Comparison of ENCODE assay signal across 8 mouse cellular contexts in genomic region chr6:90763959-90764591, GRCm38 (mm10).
DNase-seq lines count a peak whose midpoint lies in the region; ATAC-seq lines count a peak whose summit lies in the region.

No protein-coding gene starts in this region.

- 31% methylated on average over 18 of the region's 18 CpGs for WGBS in embryonic facial prominence, embryonic 14.5 days
- 29% methylated on average over 18 of the region's 18 CpGs for WGBS in heart, embryonic 12.5 days
- WGBS in kidney, embryonic 14.5 days, result 33% methylated on average over 18 of the region's 18 CpGs
- WGBS in liver, embryonic 12.5 days (ENCODE audit: insufficient replicate concordance), result 54% methylated on average over 18 of the region's 18 CpGs
- 35% methylated on average over 17 of the region's 18 CpGs for WGBS in neural tube, embryonic 14.5 days

- H3K27ac ChIP-seq in embryonic facial prominence, embryonic 14.5 days (replicated peaks; ENCODE audit: low read depth, low read length), result peak overlapping the region; percentile 67
- peak overlapping the region; percentile 71 for H3K27ac ChIP-seq in heart, embryonic 12.5 days (ENCODE audit: poor library complexity, severe bottlenecking)
- H3K27ac ChIP-seq in kidney, embryonic 14.5 days (ENCODE audit: low read depth, low read length), result 0 out of 2 replicates have a peak overlapping the region, but pooled peaks have one; percentile 6
- H3K27ac ChIP-seq in liver, embryonic 12.5 days, result no peak overlapping the region
- peak overlapping the region; percentile 69 for H3K27ac ChIP-seq in neural tube, embryonic 14.5 days (ENCODE audit: low read depth, low read length)

- H3K4me2 ChIP-seq in embryonic facial prominence, embryonic 14.5 days (ENCODE audit: low read depth, low read length), result 0 out of 2 replicates have a peak overlapping the region, but pooled peaks have one; percentile 32
- H3K4me2 ChIP-seq in heart, embryonic 12.5 days, result peak overlapping the region; percentile 39
- H3K4me2 ChIP-seq in kidney, embryonic 14.5 days (replicated peaks; ENCODE audit: low read depth, low read length), result no peak overlapping the region; the same call in 1 of the 2 replicates
- no peak overlapping the region for H3K4me2 ChIP-seq in liver, embryonic 12.5 days
- no peak overlapping the region for H3K4me2 ChIP-seq in neural tube, embryonic 14.5 days (ENCODE audit: low read depth, low read length)

- H3K4me3 ChIP-seq in embryonic facial prominence, embryonic 14.5 days (ENCODE audit: low read depth, low read length), result no peak overlapping the region
- H3K4me3 ChIP-seq in heart, embryonic 12.5 days, result no peak overlapping the region
- H3K4me3 ChIP-seq in kidney, embryonic 14.5 days (ENCODE audit: low read length), result no peak overlapping the region; the same call in 1 of the 2 replicates
- no peak overlapping the region for H3K4me3 ChIP-seq in liver, embryonic 12.5 days
- no peak overlapping the region for H3K4me3 ChIP-seq in neural tube, embryonic 14.5 days (ENCODE audit: low read depth, low read length)

- ATAC-seq in embryonic facial prominence, embryonic 14.5 days (ENCODE audit: low read depth), result peak; percentile 87
- ATAC-seq in heart, embryonic 12.5 days (ENCODE audit: insufficient number of reproducible peaks, low FRiP score), result peak; percentile 83
- peak; percentile 91 for ATAC-seq in kidney, embryonic 14.5 days (ENCODE audit: low FRiP score, low TSS enrichment)
- peak; percentile 42; the same call in 1 of the 2 replicates for ATAC-seq in liver, embryonic 12.5 days
- ATAC-seq in neural tube, embryonic 14.5 days (ENCODE audit: low read depth), result peak; percentile 49; the same call in 1 of the 2 replicates

- no peaks in the 10 kb centered on the region for H3K9me3 ChIP-seq in embryonic facial prominence, embryonic 14.5 days (ENCODE audit: control insufficient read depth, low read length)
- H3K9me3 ChIP-seq in heart, embryonic 12.5 days (replicated peaks), result no peaks in the 10 kb centered on the region
- H3K9me3 ChIP-seq in kidney, embryonic 14.5 days (ENCODE audit: control insufficient read depth, low read length), result no peaks in the 10 kb centered on the region
- H3K9me3 ChIP-seq in liver, embryonic 12.5 days (replicated peaks), result no peaks in the 10 kb centered on the region
- H3K9me3 ChIP-seq in neural tube, embryonic 14.5 days (ENCODE audit: control insufficient read depth, low read length), result no peaks in the 10 kb centered on the region

- peaks cover 14% of the 10 kb centered on the region for H3K4me1 ChIP-seq in embryonic facial prominence, embryonic 14.5 days (ENCODE audit: control insufficient read depth, insufficient read depth, low read length)
- peaks cover 52% of the 10 kb centered on the region for H3K4me1 ChIP-seq in heart, embryonic 12.5 days (replicated peaks)
- H3K4me1 ChIP-seq in kidney, embryonic 14.5 days (ENCODE audit: control insufficient read depth, insufficient read depth, low read length), result peaks cover 11% of the 10 kb centered on the region; the same call in 1 of the 2 replicates
- peaks cover 9% of the 10 kb centered on the region; the same call in 1 of the 2 replicates for H3K4me1 ChIP-seq in liver, embryonic 12.5 days
- H3K4me1 ChIP-seq in neural tube, embryonic 14.5 days (ENCODE audit: control insufficient read depth, insufficient read depth, low read length), result peaks cover 20% of the 10 kb centered on the region

- H3K27me3 ChIP-seq in embryonic facial prominence, embryonic 14.5 days (replicated peaks; ENCODE audit: control insufficient read depth, insufficient read depth, low read length), result no peaks in the 10 kb centered on the region
- H3K27me3 ChIP-seq in heart, embryonic 12.5 days (replicated peaks), result no peaks in the 10 kb centered on the region
- no peaks in the 10 kb centered on the region for H3K27me3 ChIP-seq in kidney, embryonic 14.5 days (ENCODE audit: control insufficient read depth, insufficient read depth, low read length)
- H3K27me3 ChIP-seq in liver, embryonic 12.5 days (replicated peaks), result peaks cover 13% of the 10 kb centered on the region; the same call in 1 of the 2 replicates
- H3K27me3 ChIP-seq in neural tube, embryonic 14.5 days (ENCODE audit: control insufficient read depth, insufficient read depth, low read length), result no peaks in the 10 kb centered on the region

- 0 out of 2 replicates have a peak overlapping the region, but pooled peaks have one; percentile 42 for H3K9ac ChIP-seq in embryonic facial prominence, embryonic 14.5 days (ENCODE audit: low read depth, low read length)
- H3K9ac ChIP-seq in heart, embryonic 12.5 days, result peak overlapping the region; percentile 39; the same call in 1 of the 2 replicates
- H3K9ac ChIP-seq in kidney, embryonic 14.5 days (ENCODE audit: low read depth, low read length), result no peak overlapping the region
- no peak overlapping the region for H3K9ac ChIP-seq in liver, embryonic 12.5 days
- H3K9ac ChIP-seq in neural tube, embryonic 14.5 days (replicated peaks; ENCODE audit: low read depth, low read length), result no peak overlapping the region

- DNase-seq in 3134 (ENCODE audit: extremely low read depth, insufficient read length, low spot score), result peak; percentile 94
- DNase-seq in adrenal gland, postnatal 10 days, result peak; percentile 95
- peak; percentile 88 for DNase-seq in embryonic facial prominence, embryonic 14.5 days (ENCODE audit: low spot score)
- peak; percentile 63 for DNase-seq in urinary bladder, postnatal 10 days (ENCODE audit: low spot score)

- no peaks in the 10 kb centered on the region for H3K36me3 ChIP-seq in embryonic facial prominence, embryonic 14.5 days (ENCODE audit: control insufficient read depth, insufficient read depth, low read length)
- no peaks in the 10 kb centered on the region for H3K36me3 ChIP-seq in heart, embryonic 12.5 days
- no peaks in the 10 kb centered on the region for H3K36me3 ChIP-seq in kidney, embryonic 14.5 days (ENCODE audit: control insufficient read depth, insufficient read depth, low read length)
- no peaks in the 10 kb centered on the region for H3K36me3 ChIP-seq in liver, embryonic 12.5 days
- H3K36me3 ChIP-seq in neural tube, embryonic 14.5 days (ENCODE audit: control insufficient read depth, insufficient read depth, low read length), result no peaks in the 10 kb centered on the region

Comparison
In these comparisons a context has a peak if more than half of its experiments do, and no peak if none do; other contexts are left out.
1. H3K4me2 ChIP-seq: peak in embryonic facial prominence, embryonic 14.5 days (single experiment) and heart, embryonic 12.5 days (single experiment); none in kidney, embryonic 14.5 days (single experiment), liver, embryonic 12.5 days (single experiment) and neural tube, embryonic 14.5 days (single experiment).
2. H3K9ac ChIP-seq: peak in embryonic facial prominence, embryonic 14.5 days (single experiment) and heart, embryonic 12.5 days (single experiment); none in kidney, embryonic 14.5 days (single experiment), liver, embryonic 12.5 days (single experiment) and neural tube, embryonic 14.5 days (single experiment).
3. Peak in every context shown above with its lines, with median percentiles within 50 percentile points of each other: DNase-seq and ATAC-seq.